Mouse (Mus musculus): ENCODE data around the gene Txndc9.
A peak's percentile ranks its signal among the peaks of the same experiment; 100 is the strongest.
"Not testable (repeated sequence)": the region's sequence is repeated elsewhere in the genome, so short reads cannot be mapped to it uniquely, and the experiment has no call there.

Gene Txndc9

DNA sequence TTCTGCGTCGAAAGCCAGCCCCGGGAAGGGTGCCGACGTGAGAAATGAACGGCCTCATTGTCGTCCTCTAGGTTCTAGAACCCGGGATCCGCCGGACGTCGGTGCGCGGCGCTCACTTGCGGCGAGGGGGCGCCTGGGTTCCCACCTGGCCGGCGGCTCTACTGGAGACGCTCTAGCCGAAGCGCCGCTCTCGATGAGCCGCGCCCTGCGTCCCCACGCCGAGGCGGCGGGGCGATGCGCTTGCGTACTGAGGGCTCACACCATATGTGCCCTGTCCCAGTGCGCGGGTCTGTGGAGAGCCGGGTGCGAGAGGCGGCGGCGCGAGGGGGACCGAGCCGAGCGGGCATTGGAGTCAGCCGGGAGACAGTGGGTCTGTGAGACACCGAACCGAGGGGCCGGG is at the start of gene Txndc9, which contains the start of gene Eif5b:
Gene Txndc9 (minus strand): TSS at position 27 of the 400 bp plus-strand sequence.
Gene Eif5b (plus strand): TSS at position 144 of the 400 bp plus-strand sequence.
- DNase-seq (ENCODE audit: low spot score), result peak; percentile 97

DNA sequence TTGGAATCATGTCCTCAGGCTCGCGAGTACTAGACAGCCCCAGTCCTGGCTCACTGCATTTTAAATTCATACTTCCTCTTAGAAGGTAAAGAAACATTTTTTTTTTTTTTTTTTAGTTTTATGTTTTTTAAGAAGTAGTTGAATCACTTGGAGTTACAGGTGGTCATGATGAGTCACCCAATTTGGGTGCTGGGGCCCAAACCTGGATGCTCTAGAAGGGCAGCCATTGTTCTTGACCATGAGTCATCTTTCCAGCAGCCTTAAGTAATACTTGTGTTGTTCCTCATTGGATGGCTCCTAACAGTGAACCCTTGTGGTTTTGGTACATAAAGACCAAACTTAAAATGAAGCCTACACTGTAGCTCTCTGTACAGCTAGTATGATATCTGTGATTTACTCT is 41.2 kb upstream of the Txndc9 start:
- DNase-seq (ENCODE audit: low spot score), result no peak

DNA sequence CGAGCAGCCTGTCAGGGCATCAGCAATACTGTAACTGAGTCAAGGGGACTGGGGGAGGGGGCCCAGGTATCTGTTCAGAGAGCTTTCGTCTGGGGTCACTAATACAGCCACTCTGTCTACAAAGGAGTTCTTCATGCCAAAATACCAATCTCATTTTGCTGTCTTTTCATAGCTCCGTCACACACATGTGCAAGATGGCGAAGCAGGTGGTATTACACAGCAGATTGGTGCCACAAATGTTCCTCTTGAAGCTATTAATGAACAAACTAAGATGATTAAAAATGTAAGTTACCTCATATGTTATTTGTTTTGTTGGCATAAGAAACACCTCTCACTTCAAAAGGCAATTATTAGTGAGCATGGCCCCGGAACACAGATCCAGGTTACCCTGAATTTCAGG is 39.7 kb upstream of the Txndc9 start:
- DNase-seq (ENCODE audit: low spot score), result no peak

DNA sequence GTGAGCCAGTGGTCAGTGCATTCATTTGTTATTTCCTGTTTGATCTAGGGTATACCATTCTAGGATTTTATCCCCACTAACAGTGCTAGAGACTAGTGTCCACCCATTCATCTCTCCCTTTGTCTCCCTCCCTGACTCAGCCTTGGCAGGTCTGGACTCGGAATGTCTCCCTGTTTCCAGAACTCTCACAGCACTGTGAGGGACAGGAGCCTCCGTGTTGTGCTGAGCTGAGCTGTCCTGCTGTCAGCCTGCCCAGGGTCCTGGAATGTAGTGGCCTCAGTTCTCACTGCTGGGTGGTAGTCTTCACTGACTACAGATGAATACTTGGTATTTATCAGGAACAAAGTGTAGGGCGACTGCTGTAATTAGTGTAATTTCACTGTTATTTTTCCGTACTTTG is 37.8 kb upstream of the Txndc9 start:
- DNase-seq (ENCODE audit: low spot score), result no peak

DNA sequence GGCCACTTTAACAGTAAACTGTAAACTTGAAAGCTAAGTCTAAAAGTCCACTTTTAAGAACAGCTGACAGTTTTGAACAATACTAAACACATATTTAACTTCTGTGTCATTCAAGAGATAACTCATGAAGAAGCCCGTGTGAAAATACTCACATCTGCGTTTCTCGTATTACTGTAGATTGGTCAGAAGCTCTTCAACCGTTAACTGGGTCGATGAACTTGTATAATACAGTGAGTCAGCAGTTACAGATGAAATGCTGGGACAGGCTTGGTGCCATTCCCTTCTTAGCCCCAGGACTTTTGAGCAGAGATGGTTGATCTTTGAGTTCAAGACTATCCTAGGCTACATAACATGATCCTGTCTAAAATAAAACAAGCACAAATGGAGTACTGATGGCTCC is 33.7 kb upstream of the Txndc9 start:
- no peak for DNase-seq (ENCODE audit: low spot score)

DNA sequence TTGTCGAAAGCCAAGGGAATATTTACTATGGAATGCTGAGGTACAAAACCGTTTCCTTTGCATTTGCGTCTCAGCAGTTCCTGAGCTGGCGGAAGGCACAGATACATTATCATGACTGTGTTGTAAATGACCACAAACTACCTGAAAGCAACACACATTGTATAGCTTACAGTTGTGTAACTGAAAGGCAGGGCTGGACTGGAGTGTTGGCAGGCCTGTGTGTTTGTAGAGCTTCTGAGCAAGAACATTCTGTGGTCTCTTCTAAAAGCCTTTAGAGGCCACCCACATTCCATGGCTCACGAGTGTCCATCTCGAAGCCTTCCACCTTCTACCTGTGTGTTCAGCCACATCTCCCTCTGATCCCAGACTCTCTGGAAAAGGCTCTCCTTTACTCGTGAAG is 29.6 kb upstream of the Txndc9 start:
- DNase-seq (ENCODE audit: low spot score), result no peak

DNA sequence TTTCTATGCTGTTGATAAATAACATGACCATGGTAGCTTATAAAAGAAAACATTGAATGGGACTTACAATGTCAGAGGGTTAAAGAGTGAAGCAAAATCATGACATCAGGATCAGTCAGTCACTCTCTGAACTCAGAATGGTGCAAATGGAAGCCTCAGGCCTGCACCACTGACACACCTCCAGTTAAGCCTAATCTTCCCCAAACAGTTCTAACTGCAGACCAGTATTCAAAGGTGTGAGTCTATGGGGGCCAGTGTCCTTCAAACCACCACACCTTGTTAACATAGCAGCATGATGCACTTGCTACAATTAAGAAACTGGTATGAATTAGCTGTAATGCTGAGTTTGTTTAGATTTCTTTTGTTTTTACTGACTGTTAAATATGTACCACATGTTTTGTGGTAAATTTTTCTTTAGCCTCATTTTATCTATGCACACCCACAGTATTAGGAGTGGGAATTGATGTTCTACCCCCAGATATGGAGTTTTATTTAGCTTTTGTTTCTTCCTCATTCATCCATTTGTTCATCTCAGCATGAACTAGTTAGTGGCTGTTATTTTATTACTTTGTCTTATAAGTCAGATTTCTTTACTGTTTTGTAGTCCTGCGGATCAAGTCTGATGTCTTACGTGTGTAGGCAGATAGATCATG is 17.0 kb upstream of the Txndc9 start:
- DNase-seq (ENCODE audit: low spot score), result no peak

DNA sequence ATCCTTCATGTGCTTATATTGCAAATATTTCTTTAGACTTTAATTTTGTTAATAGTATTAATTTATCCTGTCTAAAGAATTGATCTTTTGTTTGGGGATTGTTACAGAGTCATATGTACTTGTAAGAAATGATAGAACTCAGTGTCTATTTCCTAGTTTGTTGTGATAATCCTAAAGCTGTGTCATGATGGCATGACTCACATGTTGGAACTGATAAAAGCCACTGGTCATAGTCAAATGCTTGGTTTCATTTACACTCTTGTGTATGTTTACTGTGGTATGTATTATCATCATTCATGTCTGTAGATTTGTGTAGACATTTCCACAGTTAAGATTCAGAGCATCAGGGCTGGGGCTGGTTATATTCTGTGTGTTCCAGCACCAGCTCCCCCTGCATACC is 14.8 kb upstream of the Txndc9 start:
- DNase-seq (ENCODE audit: low spot score), result no peak

DNA sequence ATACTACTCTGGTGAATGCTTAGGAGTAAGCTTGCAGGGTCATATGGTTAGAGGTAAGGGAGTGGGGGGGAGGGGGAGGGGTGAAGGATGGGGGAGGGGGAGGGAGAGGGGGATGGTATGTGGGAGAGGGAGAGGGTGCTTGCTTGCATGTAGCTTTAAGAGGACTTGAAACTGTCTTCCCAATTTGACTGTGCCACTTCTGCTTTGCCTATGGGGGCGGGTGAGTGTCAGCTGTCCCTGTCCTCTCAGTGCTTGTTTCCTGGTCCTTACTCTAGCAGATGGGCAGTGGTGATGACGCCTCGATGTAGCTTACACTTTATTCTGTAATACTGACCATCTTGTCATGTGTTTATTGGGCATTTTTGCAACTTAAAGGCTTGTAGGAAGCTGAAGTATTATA is 14.4 kb upstream of the Txndc9 start:
- DNase-seq (ENCODE audit: low spot score), result no peak

DNA sequence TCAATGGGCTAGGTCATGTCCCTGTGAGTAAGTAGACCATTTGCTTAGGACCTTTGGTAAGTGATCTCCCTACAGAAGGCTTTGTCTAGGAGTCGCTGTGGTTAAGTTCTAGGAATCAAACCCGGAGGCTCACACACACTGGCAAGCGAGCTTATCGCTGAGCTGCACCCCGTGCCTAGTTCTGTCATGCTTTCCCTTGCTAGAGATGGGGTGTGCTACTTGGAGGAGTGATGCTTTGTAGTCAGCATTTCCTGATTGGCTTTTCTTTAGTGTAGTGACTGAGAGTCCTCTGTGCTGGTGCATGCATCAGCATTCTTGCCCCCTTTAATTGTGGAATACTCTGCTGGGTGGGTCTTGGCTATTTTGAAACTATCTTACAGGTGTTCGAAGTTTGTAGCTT is 14.0 kb upstream of the Txndc9 start:
- DNase-seq (ENCODE audit: low spot score), result no peak

DNA sequence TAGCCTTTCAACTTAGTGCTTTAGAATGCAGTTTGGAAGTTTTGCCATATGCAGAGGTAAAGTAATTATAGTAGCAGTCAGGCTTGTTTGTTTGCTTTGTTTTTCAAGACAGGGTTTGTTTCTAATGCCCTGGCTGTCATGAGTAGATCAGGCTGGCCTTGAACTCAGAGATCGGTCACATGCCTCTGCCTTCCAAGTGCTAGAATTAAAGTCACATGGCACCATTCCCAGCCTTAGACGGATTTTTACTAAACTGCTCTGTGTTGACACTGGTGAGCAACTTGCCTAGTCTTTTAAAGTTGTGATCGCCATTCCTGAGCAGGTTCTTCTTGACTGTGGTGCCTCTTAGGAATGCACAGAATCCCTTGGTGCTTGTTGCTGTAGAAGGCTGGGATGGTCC is 9.0 kb upstream of the Txndc9 start:
- DNase-seq (ENCODE audit: low spot score), result no peak

GRCm38 (mm10) chr1:38003046-38003445 is 5.4 kb upstream of the Txndc9 start:
- no peak for DNase-seq (ENCODE audit: low spot score)

- no peak for DNase-seq (ENCODE audit: low spot score)
These were observed 4.3 kb upstream of the Txndc9 start for GRCm38 (mm10) chr1:38001956-38002355.

GRCm38 (mm10) chr1:38000844-38001243 is 3.2 kb upstream of the Txndc9 start:
- DNase-seq (ENCODE audit: low spot score), result no peak

- DNase-seq (ENCODE audit: low spot score), result peak; percentile 4
These were observed 1.9 kb upstream of the Txndc9 start for GRCm38 (mm10) chr1:37999552-37999951.

- DNase-seq (ENCODE audit: low spot score), result peak; percentile 19
These were observed 892 bp upstream of the Txndc9 start for GRCm38 (mm10) chr1:37998371-37999199.

DNA sequence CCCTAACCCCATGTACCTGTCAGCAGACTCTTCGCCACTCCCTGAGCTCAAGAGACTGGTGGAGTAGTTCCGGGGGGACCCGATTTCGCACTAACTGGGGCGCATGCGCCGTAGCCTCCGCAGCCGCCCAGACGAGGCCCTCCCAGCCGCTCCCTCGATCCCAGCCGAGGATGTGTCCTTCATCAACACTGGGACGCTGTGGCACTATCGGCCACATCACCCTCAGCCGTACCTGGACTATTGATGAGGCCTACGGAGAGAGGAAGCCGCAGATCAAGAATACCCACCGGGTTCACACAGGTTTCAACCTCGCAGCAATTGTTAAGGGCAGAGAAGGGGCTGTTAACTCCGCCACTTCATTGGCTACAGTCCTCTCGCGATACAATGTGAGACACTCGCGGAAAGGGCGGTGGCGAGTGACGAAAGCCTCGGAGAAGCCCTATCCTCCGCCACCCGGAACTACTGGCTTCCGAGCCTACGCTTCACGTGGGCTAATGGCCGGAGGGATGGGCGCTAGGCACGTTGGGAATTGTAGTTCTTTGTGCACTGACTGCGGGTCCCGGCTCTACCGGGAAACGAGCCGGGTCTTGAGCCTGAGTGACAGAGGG is 712 bp downstream of the Txndc9 start:
- peak; percentile 100 for DNase-seq (ENCODE audit: low spot score)

DNA sequence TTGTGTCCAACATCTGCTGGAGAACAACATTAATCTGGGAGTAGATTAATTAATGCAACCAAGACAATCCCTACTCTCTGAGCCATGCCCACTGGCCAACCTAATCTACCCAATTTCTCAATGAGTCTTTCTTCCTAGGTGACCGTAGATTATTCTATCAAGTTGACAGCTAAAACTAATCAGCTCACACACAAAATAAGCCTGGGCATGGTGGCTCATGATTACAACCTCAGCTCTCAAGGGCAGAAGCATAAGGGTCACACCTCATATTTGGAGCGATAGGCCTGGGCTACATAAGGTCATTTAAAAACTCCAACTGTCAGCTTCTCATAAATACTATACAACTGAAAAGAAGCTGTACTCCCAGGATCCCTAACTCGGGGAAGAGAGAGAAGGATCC is 1.5 kb downstream of the Txndc9 start:
- no peak for DNase-seq (ENCODE audit: low spot score)

DNA sequence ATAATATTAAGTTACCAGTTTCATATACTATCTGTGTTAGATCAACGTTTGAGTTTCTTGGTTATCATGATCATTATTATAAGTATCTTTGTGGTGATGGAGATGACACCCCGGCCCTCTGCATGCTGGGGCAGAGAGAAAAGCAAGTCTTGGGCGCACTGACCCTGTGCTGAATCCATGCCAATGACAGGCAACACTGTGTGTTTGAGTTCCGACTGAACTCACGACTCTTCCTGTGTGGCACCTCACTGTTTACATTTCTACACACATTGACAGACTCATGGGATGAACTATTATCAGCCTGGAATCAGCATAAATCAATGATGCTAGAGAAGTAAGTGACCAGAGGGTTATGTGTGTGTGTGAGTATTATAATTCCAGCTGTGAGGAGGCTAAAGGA is 9.8 kb downstream of the Txndc9 start:
- no peak for DNase-seq (ENCODE audit: low spot score)

- DNase-seq (ENCODE audit: low spot score), result peak; percentile 50
These were observed 11.8 kb downstream of the Txndc9 start for GRCm38 (mm10) chr1:37985764-37986323.

- DNase-seq (ENCODE audit: low spot score), result no peak
These were observed 13.4 kb downstream of the Txndc9 start for GRCm38 (mm10) chr1:37984326-37984725.

DNA sequence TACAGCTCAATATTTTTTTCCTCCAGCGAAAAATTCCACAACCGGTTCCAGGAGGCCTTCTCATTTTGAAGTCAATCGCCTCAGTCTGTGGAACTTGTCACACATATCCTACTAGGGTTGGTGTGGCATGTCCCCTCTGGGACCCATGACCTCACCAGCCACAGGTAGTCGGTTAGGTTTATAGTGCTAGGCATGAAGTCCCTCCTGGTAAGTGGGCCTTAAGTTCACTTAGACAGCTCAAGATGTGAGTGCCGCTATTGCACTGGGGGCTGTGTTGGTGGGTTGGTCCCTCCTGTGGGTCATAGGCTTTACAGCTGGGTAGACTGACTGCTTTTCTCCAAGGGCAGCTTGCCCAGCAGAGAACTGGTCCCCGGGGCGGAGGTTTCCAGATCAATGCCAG is 20.4 kb downstream of the Txndc9 start:
- no peak for DNase-seq (ENCODE audit: low spot score)

- not testable (repeated sequence) for DNase-seq (ENCODE audit: low spot score)
These were observed 21.0 kb downstream of the Txndc9 start for GRCm38 (mm10) chr1:37976666-37977065.
